Mouse (Mus musculus) thymus, adult 2 months (tissue): ENCODE results near the gene St6galnac4.

Experiments used
- CTCF ChIP-seq: fragments of 200-500 bp; IDR thresholded peaks from 2 replicates; pipeline ENCODE4 v1.5.1; 2012; ENCODE audit warnings: mild to moderate bottlenecking, control low read depth, low read length, moderate library complexity, borderline replicate concordance; ENCODE audit not compliant: control insufficient read depth, poor library complexity, insufficient read depth; ENCODE audit errors: extremely low read depth
- POLR2A ChIP-seq: fragments of 200-500 bp; IDR thresholded peaks from 2 replicates; pipeline ENCODE4 v1.6.1; 2012; ENCODE audit warnings: mild to moderate bottlenecking, low read length, control low read depth, moderate library complexity; ENCODE audit not compliant: control insufficient read depth, poor library complexity, insufficient read depth; ENCODE audit errors: extremely low read depth

- TF ChIP-seq CTCF (no peak), POLR2A (no peak)
Measured at GRCm38 (mm10) chr2:32551236-32551635, 35.7 kb upstream of the St6galnac4 start.
